Mouse (Mus musculus) hindbrain, embryonic 10.5 days (tissue): ENCODE measurements around the gene Ppil2. TPM values are rescaled to one million over a fixed set of nuclear protein-coding genes. Genes with fewer than 3 reads are reported as not detected.
A peak's percentile ranks its signal among the peaks of the same experiment; 100 is the strongest.

Experiments
- DNase-seq: peaks from one replicate; pipeline ENCODE4 v3.0.0-alpha.2; 2017; ENCODE audit warnings: low spot score
- H3K27ac ChIP-seq: fragments of 300-500 bp; sonication (generic); 2 replicates; pipeline ENCODE4 v1.5.1; 2016; ENCODE audit warnings: mild to moderate bottlenecking, moderate library complexity
- H3K27me3 ChIP-seq: fragments of 300-500 bp; sonication (generic); 2 replicates; pipeline ENCODE4 v1.6.1; 2016; ENCODE audit warnings: mild to moderate bottlenecking; ENCODE audit not compliant: poor library complexity, insufficient read depth, severe bottlenecking
- H3K36me3 ChIP-seq: fragments of 300-500 bp; sonication (generic); 2 replicates; pipeline ENCODE4 v1.6.1; 2016; ENCODE audit warnings: mild to moderate bottlenecking, moderate library complexity
- H3K4me1 ChIP-seq: fragments of 300-500 bp; sonication (generic); replicated peaks from 2 replicates; pipeline ENCODE4 v1.6.1; 2016; ENCODE audit warnings: mild to moderate bottlenecking
- H3K4me3 ChIP-seq: fragments of 300-500 bp; sonication (generic); 2 replicates; pipeline ENCODE4 v1.5.1; 2016; ENCODE audit warnings: mild to moderate bottlenecking, moderate library complexity
- H3K9me3 ChIP-seq: fragments of 300-500 bp; sonication (generic); 2 replicates; pipeline ENCODE4 v1.6.1; 2016; ENCODE audit warnings: mild to moderate bottlenecking, moderate library complexity
- WGBS: fragments of 180-500 bp; shearing (Covaris S2); methylation state at CpG from one replicate; pipeline ENCODE4 v1.1.7; 2016; 5-methylcytosine and 5-hydroxymethylcytosine counted together
- polyA plus RNA-seq: library from polyadenylated mRNA; unstranded; fragments of >200 nt; fragmentation: Nextera tagmentation; extraction: Ambion mirVana; gene quantifications from 2 replicates; pipeline ENCODE4 v1.2.1, GENCODE M21; 2016

Ppil2 gene
- polyA plus RNA-seq, 1 experiment from 2014 or later: 177 TPM

GRCm38 (mm10) chr16:17085636-17086035 lies 25.4 kb downstream of the Ppil2 start:
- H3K4me1 ChIP-seq: no peaks in the 10 kb centered on the region
- H3K27ac ChIP-seq: no peak overlapping the region
- H3K27me3 ChIP-seq: no peaks in the 10 kb centered on the region
- WGBS: 92% methylated on average over 4 of the region's 4 CpGs
- H3K4me3 ChIP-seq: no peak overlapping the region
- DNase-seq: no peak
- H3K9me3 ChIP-seq: no peaks in the 10 kb centered on the region
- peaks cover 100% of the 10 kb centered on the region for H3K36me3 ChIP-seq

GRCm38 (mm10) chr16:17082121-17082792 lies 28.8 kb downstream of the Ppil2 start:
- Histone ChIP-seq H3K9me3 (no peaks in the 10 kb centered on the region), H3K27ac (no peak overlapping the region), H3K4me1 (no peaks in the 10 kb centered on the region), H3K36me3 (peaks cover 98% of the 10 kb centered on the region), H3K4me3 (no peak overlapping the region), H3K27me3 (no peaks in the 10 kb centered on the region)
- WGBS: 92% methylated on average over 6 of the region's 6 CpGs
- DNase-seq: no peak

DNA sequence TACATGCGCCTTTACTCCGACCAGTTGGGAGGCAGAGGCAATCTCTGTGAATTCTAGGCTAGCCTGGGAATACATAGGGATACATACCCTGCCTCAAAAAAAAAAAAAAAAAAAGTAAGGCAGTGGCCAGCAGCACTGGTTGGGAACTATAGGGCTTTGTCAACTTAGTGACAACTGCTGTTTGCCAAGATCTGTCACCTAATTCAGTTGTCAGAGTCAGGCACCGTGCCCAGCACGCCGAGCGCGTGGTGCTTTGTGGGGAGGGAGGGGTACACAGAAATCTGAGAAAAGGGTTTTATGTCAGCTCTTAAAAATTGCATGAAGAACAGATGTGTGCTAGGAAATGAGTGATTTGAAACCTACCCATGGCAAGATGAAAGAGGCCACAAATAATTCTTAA lies 33.0 kb downstream of the Ppil2 start:
- Histone ChIP-seq H3K27ac (no peak overlapping the region), H3K4me1 (no peaks in the 10 kb centered on the region), H3K4me3 (no peak overlapping the region), H3K9me3 (peaks cover 16% of the 10 kb centered on the region), H3K27me3 (no peaks in the 10 kb centered on the region), H3K36me3 (peaks cover 98% of the 10 kb centered on the region)
- WGBS: 96% methylated on average over 7 of the region's 7 CpGs
- no peak for DNase-seq

- peaks cover 16% of the 10 kb centered on the region for H3K9me3 ChIP-seq
- peaks cover 4% of the 10 kb centered on the region; the same call in 1 of the 2 replicates for H3K4me1 ChIP-seq
- no peak overlapping the region for H3K4me3 ChIP-seq
- H3K27me3 ChIP-seq: no peaks in the 10 kb centered on the region
- no peak for DNase-seq
- H3K27ac ChIP-seq: no peak overlapping the region
- peaks cover 97% of the 10 kb centered on the region for H3K36me3 ChIP-seq
Measured at GRCm38 (mm10) chr16:17076869-17077268, 34.2 kb downstream of the Ppil2 start.

DNA sequence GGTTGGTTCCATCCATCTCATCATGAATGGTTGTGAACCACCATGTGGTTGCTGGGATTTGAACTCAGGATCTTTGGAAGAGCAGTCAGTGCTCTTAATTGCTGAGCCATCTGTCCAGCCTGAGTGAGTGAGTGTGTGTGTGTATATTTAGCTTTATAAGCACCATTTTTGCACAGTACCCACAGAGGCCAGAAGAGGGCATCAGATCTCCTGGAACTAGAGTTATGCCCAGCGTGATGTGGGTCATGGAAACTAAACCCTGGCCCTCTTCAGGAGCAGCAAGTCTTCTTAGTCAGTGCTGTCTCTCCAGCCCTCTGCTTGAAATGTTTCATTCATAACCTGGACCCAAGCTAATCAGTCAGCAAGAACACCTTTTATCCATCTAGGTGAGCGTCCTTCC lies 34.8 kb downstream of the Ppil2 start:
- Histone ChIP-seq H3K27ac (no peak overlapping the region), H3K4me3 (no peak overlapping the region), H3K4me1 (peaks cover 8% of the 10 kb centered on the region), H3K27me3 (no peaks in the 10 kb centered on the region), H3K36me3 (peaks cover 95% of the 10 kb centered on the region), H3K9me3 (peaks cover 16% of the 10 kb centered on the region)
- WGBS: 94% methylated on average over 2 of the region's 2 CpGs
- no peak for DNase-seq

DNA sequence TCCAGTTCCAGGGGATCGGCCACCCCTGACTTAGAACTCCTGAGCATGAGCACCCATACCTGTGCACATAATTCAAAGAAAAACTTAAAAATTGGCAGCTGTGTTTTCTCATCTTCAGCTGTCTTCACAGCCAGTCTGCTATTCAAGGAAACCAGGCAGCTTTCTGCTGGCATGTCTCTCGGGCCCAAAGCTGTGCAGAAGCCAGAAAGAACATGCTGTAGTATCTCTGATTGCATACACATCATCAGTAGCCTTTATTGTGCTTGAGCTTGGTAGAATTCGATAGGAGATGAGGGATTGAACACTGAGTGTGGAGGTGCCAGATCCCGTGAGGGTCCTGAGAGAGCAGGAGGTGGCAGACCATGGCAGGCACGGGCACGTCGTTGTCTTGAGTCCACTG lies 38.1 kb downstream of the Ppil2 start:
- no peak for DNase-seq
- peaks cover 68% of the 10 kb centered on the region for H3K36me3 ChIP-seq
- H3K27ac ChIP-seq: no peak overlapping the region
- H3K27me3 ChIP-seq: no peaks in the 10 kb centered on the region
- H3K4me3 ChIP-seq: no peak overlapping the region
- H3K4me1 ChIP-seq: peaks cover 15% of the 10 kb centered on the region
- peaks cover 16% of the 10 kb centered on the region for H3K9me3 ChIP-seq
- 97% methylated on average over 7 of the region's 7 CpGs for WGBS

GRCm38 (mm10) chr16:17070716-17071115 lies 40.3 kb downstream of the Ppil2 start:
- H3K27ac ChIP-seq: peak overlapping the region; percentile 98
- H3K36me3 ChIP-seq: peaks cover 45% of the 10 kb centered on the region
- no peak for DNase-seq
- peaks cover 10% of the 10 kb centered on the region for H3K9me3 ChIP-seq
- peak overlapping the region; percentile 82 for H3K4me3 ChIP-seq
- H3K27me3 ChIP-seq: no peaks in the 10 kb centered on the region
- peaks cover 15% of the 10 kb centered on the region for H3K4me1 ChIP-seq
- WGBS: 49% methylated on average over 6 of the region's 6 CpGs

GRCm38 (mm10) chr16:17069511-17070443 lies 41.3 kb downstream of the Ppil2 start, which contains the start of gene Ypel1:
Gene Ypel1, plus strand, starts transcription at chr16:17069696.
- Histone ChIP-seq H3K4me3 (peak within 1 kb of the TSS; percentile 82), H3K9me3 (0 out of 2 replicates have a peak, but pooled peaks cover 2% of the 10 kb centered on the region), H3K36me3 (peaks cover 36% of the 10 kb centered on the region), H3K4me1 (peaks cover 15% of the 10 kb centered on the region), H3K27me3 (no peaks in the 10 kb centered on the region), H3K27ac (peak within 1 kb of the TSS; percentile 98)
- under 1% methylated on average over 76 of the region's 76 CpGs for WGBS
- peak; percentile 93 for DNase-seq

GRCm38 (mm10) chr16:17067552-17067951 lies 43.5 kb downstream of the Ppil2 start:
- Histone ChIP-seq H3K27ac (no peak overlapping the region), H3K4me3 (no peak overlapping the region), H3K4me1 (peaks cover 15% of the 10 kb centered on the region), H3K9me3 (no peaks in the 10 kb centered on the region), H3K27me3 (0 out of 2 replicates have a peak, but pooled peaks cover 4% of the 10 kb centered on the region), H3K36me3 (peaks cover 14% of the 10 kb centered on the region)
- 96% methylated on average over 2 of the region's 2 CpGs for WGBS
- DNase-seq: no peak

DNA sequence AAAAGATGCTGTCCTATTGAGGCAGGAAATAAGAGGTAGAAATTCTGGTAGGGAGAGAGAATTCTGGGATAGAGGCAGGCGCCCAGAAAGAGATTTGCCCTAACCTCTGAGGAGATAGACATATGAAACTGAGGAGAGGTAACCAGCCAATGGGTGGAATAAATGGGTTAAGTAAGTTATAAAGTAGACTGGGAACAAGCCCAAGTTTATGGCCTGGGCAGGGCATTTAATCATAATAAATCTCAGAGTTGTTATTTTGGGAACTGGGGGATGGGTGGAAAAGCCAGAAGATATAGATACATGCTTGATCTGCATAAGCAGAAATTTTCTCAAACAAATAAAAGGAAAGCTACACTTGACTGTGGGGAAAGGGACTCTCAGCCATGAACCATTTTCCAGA lies 48.7 kb downstream of the Ppil2 start:
- no peak for DNase-seq
- H3K27ac ChIP-seq: no peak overlapping the region
- H3K27me3 ChIP-seq: 0 out of 2 replicates have a peak, but pooled peaks cover 4% of the 10 kb centered on the region
- 75% methylated on average over 1 of the region's 1 CpGs for WGBS
- no peak overlapping the region for H3K4me3 ChIP-seq
- no peaks in the 10 kb centered on the region for H3K4me1 ChIP-seq
- no peaks in the 10 kb centered on the region for H3K9me3 ChIP-seq
- no peaks in the 10 kb centered on the region for H3K36me3 ChIP-seq

GRCm38 (mm10) chr16:17055584-17055983 lies 55.5 kb downstream of the Ppil2 start:
- WGBS: 54% methylated on average over 3 of the region's 3 CpGs

DNA sequence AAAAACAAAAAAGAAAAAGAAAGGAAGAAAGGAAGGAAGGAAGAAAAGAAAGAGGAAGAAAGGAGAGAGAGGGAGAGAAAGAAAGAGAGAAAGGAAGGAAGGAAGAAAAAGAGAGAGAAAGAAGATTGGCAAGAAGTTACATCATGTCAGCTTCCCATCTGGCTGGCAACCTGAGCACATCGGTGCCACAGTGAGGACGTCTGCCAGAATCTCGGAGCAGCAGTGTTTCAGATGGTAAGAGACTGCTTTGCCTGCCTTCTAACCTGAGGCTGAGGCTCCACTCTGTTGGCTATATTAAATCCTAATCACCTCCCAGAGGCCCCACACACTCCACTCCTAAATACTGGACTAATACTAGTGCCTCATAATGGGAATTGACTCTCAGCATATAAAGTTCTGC lies 57.2 kb downstream of the Ppil2 start:
- H3K27me3 ChIP-seq: no peaks in the 10 kb centered on the region
- 75% methylated on average over 3 of the region's 3 CpGs for WGBS
- H3K4me1 ChIP-seq: peaks cover 9% of the 10 kb centered on the region; the same call in 1 of the 2 replicates
- H3K36me3 ChIP-seq: peaks cover 10% of the 10 kb centered on the region
- no peaks in the 10 kb centered on the region for H3K9me3 ChIP-seq
- no peak for DNase-seq
- no peak overlapping the region for H3K4me3 ChIP-seq
- no peak overlapping the region for H3K27ac ChIP-seq

More at GRCm38 (mm10) chr16:17055584-17055983, 55.5 kb downstream of the Ppil2 start:
- no peak overlapping the region for H3K27ac ChIP-seq
- peaks cover 9% of the 10 kb centered on the region; the same call in 1 of the 2 replicates for H3K4me1 ChIP-seq
- H3K36me3 ChIP-seq: no peaks in the 10 kb centered on the region
- H3K9me3 ChIP-seq: no peaks in the 10 kb centered on the region
- H3K4me3 ChIP-seq: no peak overlapping the region
- no peak for DNase-seq
- no peaks in the 10 kb centered on the region for H3K27me3 ChIP-seq

GRCm38 (mm10) chr16:17052087-17052486 lies 59.0 kb downstream of the Ppil2 start:
- Histone ChIP-seq H3K36me3 (peaks cover 28% of the 10 kb centered on the region), H3K27me3 (no peaks in the 10 kb centered on the region), H3K27ac (no peak overlapping the region), H3K4me1 (peaks cover 9% of the 10 kb centered on the region; the same call in 1 of the 2 replicates), H3K4me3 (no peak overlapping the region), H3K9me3 (no peaks in the 10 kb centered on the region)
- 80% methylated on average over 7 of the region's 7 CpGs for WGBS
- no peak for DNase-seq
